Mouse (Mus musculus): ENCODE data around the gene Anapc11.

DNA sequence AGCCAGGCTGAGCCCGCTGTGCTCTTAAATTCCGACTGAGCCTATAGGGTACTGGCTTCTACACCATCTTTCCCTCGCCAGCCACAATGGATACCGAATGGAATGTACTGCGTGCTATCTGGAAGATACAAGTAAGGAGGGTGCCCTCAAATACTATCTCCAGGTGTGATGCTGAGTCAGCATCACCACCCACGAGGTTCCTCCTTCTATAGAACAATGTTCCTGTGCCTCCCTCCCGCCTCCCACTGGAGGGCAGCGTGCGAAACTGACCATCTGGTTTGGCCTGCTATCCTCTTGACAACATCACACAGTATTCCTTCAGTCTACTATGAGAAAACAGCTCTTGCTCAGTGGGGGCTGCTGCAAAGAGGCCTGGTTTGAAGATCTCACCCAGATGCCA lies 33.1 kb upstream of the Anapc11 start:
- TF ChIP-seq POLR2A (IDR thresholded peaks at IDR 0.05; ENCODE audit: borderline replicate concordance, low read depth, low read length) (no peak), CTCF (IDR thresholded peaks at IDR 0.05; ENCODE audit: low read depth, low read length) (no peak)
